Mouse (Mus musculus) liver, adult 2 months (tissue): ENCODE results near the gene Gm28230. TPM values are rescaled to one million over a fixed set of nuclear protein-coding genes. Genes with fewer than 3 reads are reported as not detected.

Experiments
- DNase-seq: peaks from one replicate; pipeline ENCODE4 v3.0.0-alpha.2; 2011; ENCODE audit warnings: low read depth, low spot score; ENCODE audit errors: extremely low read depth
- H3K27ac ChIP-seq: fragments of 200-500 bp; replicated peaks from 2 replicates; pipeline ENCODE4 v1.5.1; 2012; ENCODE audit warnings: low read depth, mild to moderate bottlenecking, control low read depth, inconsistent platforms, low read length; ENCODE audit not compliant: insufficient read depth
- H3K27me3 ChIP-seq: fragments of 200-500 bp; 2 replicates; pipeline ENCODE4 v1.6.1; 2012; ENCODE audit warnings: mild to moderate bottlenecking, moderate library complexity, low read length, inconsistent platforms; ENCODE audit not compliant: control insufficient read depth, insufficient read depth
- H3K36me3 ChIP-seq: fragments of 200-500 bp; 2 replicates; pipeline ENCODE4 v1.6.1; 2012; ENCODE audit warnings: low read length, inconsistent platforms; ENCODE audit not compliant: control insufficient read depth, insufficient read depth
- H3K4me1 ChIP-seq: fragments of 200-500 bp; 2 replicates; pipeline ENCODE4 v1.6.1; 2011; ENCODE audit warnings: low read length; ENCODE audit not compliant: control insufficient read depth, insufficient read depth
- H3K4me3 ChIP-seq: fragments of 200-500 bp; 2 replicates; pipeline ENCODE4 v1.5.1; 2011; ENCODE audit warnings: low read depth, mild to moderate bottlenecking, control low read depth, low read length, moderate library complexity; ENCODE audit not compliant: insufficient read depth
- H3K79me2 ChIP-seq: fragments of 200-500 bp; 2 replicates; pipeline ENCODE4 v1.6.1; 2012; ENCODE audit warnings: inconsistent platforms, mild to moderate bottlenecking, low read length, moderate library complexity; ENCODE audit not compliant: control insufficient read depth, insufficient read depth
- H3K9ac ChIP-seq: fragments of 200-500 bp; 2 replicates; pipeline ENCODE4 v1.6.1; 2012; ENCODE audit warnings: low read depth, mild to moderate bottlenecking, control low read depth, inconsistent platforms, low read length
- CTCF ChIP-seq: fragments of 200-500 bp; IDR thresholded peaks from 2 replicates; pipeline ENCODE4 v1.5.1; 2011; ENCODE audit warnings: low read depth, low read length, control low read depth
- POLR2A ChIP-seq: fragments of 200-500 bp; IDR thresholded peaks from 2 replicates; pipeline ENCODE4 v1.6.1; 2011; ENCODE audit warnings: low read length, control low read depth; ENCODE audit not compliant: insufficient read depth; ENCODE audit errors: extremely low read depth
- whole genome bisulfite sequencing: fragments of 180-500 bp; shearing (Covaris S2); methylation state at CpG from one replicate; pipeline ENCODE4 v1.1.7; 2018; 5-methylcytosine and 5-hydroxymethylcytosine counted together
- polyA plus RNA-seq: library from polyadenylated mRNA; depleted of rRNA; stranded (reverse); fragments of >200 nt; gene quantifications from 2 replicates; pipeline ENCODE4 v1.2.3, GENCODE M21; 2012
- total RNA-seq: library from RNA; depleted of rRNA; stranded (reverse); fragments of >200 nt; gene quantifications from 2 replicates; pipeline ENCODE4 v1.2.3, GENCODE M21; 2014

Gm28230 gene
- total and polyA plus RNA-seq, 2 experiments: not detected

- H3K9ac ChIP-seq: no peak overlapping the region
- no peak overlapping the region for H3K27ac ChIP-seq
- no peaks in the 10 kb centered on the region for H3K36me3 ChIP-seq
- TF ChIP-seq POLR2A: no peak
- TF ChIP-seq CTCF: no peak
- no peaks in the 10 kb centered on the region; the same call in 1 of the 2 replicates for H3K4me1 ChIP-seq
- H3K4me3 ChIP-seq: no peak overlapping the region
- peaks cover 48% of the 10 kb centered on the region for H3K27me3 ChIP-seq
- no peaks in the 10 kb centered on the region for H3K79me2 ChIP-seq
- DNase-seq: no peak
- WGBS: 4% methylated on average over 21 of the region's 21 CpGs
Measured at GRCm38 (mm10) chr2:74680561-74681398, 45.7 kb upstream of the Gm28230 start.

- WGBS: 3% methylated on average over 74 of the region's 78 CpGs
- Histone ChIP-seq H3K79me2 (no peaks in the 10 kb centered on the region), H3K4me3 (no peak overlapping the region), H3K27me3 (peaks cover 45% of the 10 kb centered on the region), H3K9ac (no peak overlapping the region), H3K36me3 (no peaks in the 10 kb centered on the region), H3K27ac (no peak overlapping the region), H3K4me1 (no peaks in the 10 kb centered on the region; the same call in 1 of the 2 replicates)
- TF ChIP-seq CTCF (no peak), POLR2A (no peak)
- DNase-seq: no peak
Measured at GRCm38 (mm10) chr2:74681594-74682531, 44.7 kb upstream of the Gm28230 start.

GRCm38 (mm10) chr2:74682796-74683195, 43.7 kb upstream of the Gm28230 start:
- Histone ChIP-seq H3K27ac (no peak overlapping the region), H3K79me2 (no peaks in the 10 kb centered on the region), H3K4me3 (no peak overlapping the region), H3K27me3 (peaks cover 52% of the 10 kb centered on the region), H3K9ac (no peak overlapping the region), H3K36me3 (no peaks in the 10 kb centered on the region), H3K4me1 (no peaks in the 10 kb centered on the region; the same call in 1 of the 2 replicates)
- 3% methylated on average over 44 of the region's 51 CpGs for WGBS
- no peak for DNase-seq
- TF ChIP-seq POLR2A: no peak
- no peak for TF ChIP-seq CTCF

GRCm38 (mm10) chr2:74683471-74683951, 43.0 kb upstream of the Gm28230 start:
- TF ChIP-seq CTCF (no peak), POLR2A (no peak)
- no peaks in the 10 kb centered on the region; the same call in 1 of the 2 replicates for H3K4me1 ChIP-seq
- H3K4me3 ChIP-seq: no peak overlapping the region
- WGBS: 4% methylated on average over 18 of the region's 18 CpGs
- no peak overlapping the region for H3K27ac ChIP-seq
- peaks cover 56% of the 10 kb centered on the region for H3K27me3 ChIP-seq
- DNase-seq: no peak
- no peaks in the 10 kb centered on the region for H3K36me3 ChIP-seq
- no peaks in the 10 kb centered on the region for H3K79me2 ChIP-seq
- H3K9ac ChIP-seq: no peak overlapping the region

GRCm38 (mm10) chr2:74684106-74684505, 42.4 kb upstream of the Gm28230 start:
- no peak for DNase-seq
- peaks cover 56% of the 10 kb centered on the region for H3K27me3 ChIP-seq
- H3K36me3 ChIP-seq: no peaks in the 10 kb centered on the region
- H3K27ac ChIP-seq: no peak overlapping the region
- WGBS: 4% methylated on average over 12 of the region's 12 CpGs
- no peaks in the 10 kb centered on the region for H3K79me2 ChIP-seq
- H3K4me1 ChIP-seq: no peaks in the 10 kb centered on the region; the same call in 1 of the 2 replicates
- no peak overlapping the region for H3K4me3 ChIP-seq
- no peak overlapping the region for H3K9ac ChIP-seq
- TF ChIP-seq CTCF (no peak), POLR2A (no peak)
